Mouse (Mus musculus) testis, adult 2 months (tissue): ENCODE results near the gene Fam131c. TPM values are rescaled to one million over a fixed set of nuclear protein-coding genes. Genes with fewer than 3 reads are reported as not detected.

Source experiments
- H3K27ac ChIP-seq: fragments of 200-500 bp; 2 replicates; pipeline ENCODE4 v1.5.1; 2012; ENCODE audit warnings: low read depth, low read length; ENCODE audit not compliant: control insufficient read depth, insufficient read depth
- H3K27me3 ChIP-seq: fragments of 200-500 bp; 2 replicates; pipeline ENCODE4 v1.6.1; 2012; ENCODE audit warnings: mild to moderate bottlenecking, low read length, moderate library complexity; ENCODE audit not compliant: control insufficient read depth, insufficient read depth
- H3K36me3 ChIP-seq: fragments of 200-500 bp; 2 replicates; pipeline ENCODE4 v1.6.1; 2012; ENCODE audit warnings: mild to moderate bottlenecking, low read length; ENCODE audit not compliant: control insufficient read depth, insufficient read depth
- H3K4me1 ChIP-seq: fragments of 200-500 bp; 2 replicates; pipeline ENCODE4 v1.6.1; 2012; ENCODE audit warnings: low read length; ENCODE audit not compliant: control insufficient read depth, insufficient read depth
- H3K4me3 ChIP-seq: fragments of 200-500 bp; 2 replicates; pipeline ENCODE4 v1.5.1; 2012; ENCODE audit warnings: low read depth, mild to moderate bottlenecking, low read length, moderate library complexity, mixed read lengths; ENCODE audit not compliant: control insufficient read depth
- CTCF ChIP-seq: fragments of 200-500 bp; IDR thresholded peaks from 2 replicates; pipeline ENCODE4 v1.5.1; 2012; ENCODE audit warnings: low read depth, mild to moderate bottlenecking, inconsistent platforms, low read length, moderate library complexity; ENCODE audit not compliant: control insufficient read depth, insufficient read depth, insufficient replicate concordance
- POLR2A ChIP-seq: fragments of 200-500 bp; IDR thresholded peaks from 2 replicates; pipeline ENCODE4 v1.6.1; 2012; ENCODE audit warnings: low read depth, mild to moderate bottlenecking, inconsistent platforms, low read length, moderate library complexity; ENCODE audit not compliant: control insufficient read depth
- polyA plus RNA-seq: library from polyadenylated mRNA; depleted of rRNA; stranded (reverse); fragments of >200 nt; gene quantifications from 2 replicates; pipeline ENCODE4 v1.2.3, GENCODE M21; 2012; rRNA removed

The Fam131c gene
- polyA plus RNA-seq, 1 experiment = 7.9 TPM

DNA sequence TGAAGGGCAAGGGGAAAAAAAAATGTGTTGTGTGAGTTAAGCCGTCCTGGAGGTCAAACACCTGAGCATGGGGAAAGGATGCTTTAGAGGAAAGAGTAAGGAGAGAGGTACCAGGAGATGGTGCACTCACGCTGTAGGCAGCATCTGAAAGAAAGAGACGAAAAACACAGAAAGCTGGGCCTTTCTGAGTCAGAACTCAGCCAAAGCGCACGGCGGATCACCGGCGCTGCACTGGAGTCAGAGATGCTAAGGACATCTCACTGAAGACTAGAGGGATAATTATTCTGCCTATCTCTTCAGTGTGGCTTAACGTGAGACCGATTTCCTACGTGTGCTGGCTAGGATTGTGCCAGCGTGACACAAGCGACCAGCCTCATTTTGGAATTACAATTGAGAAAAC is 59.9 kb downstream of the Fam131c start:
- no peaks in the 10 kb centered on the region for H3K27me3 ChIP-seq
- TF ChIP-seq CTCF = no peak
- no peak for TF ChIP-seq POLR2A

GRCm38 (mm10) chr4:141429381-141429780 is 61.4 kb downstream of the Fam131c start:
- H3K4me3 ChIP-seq = no peak overlapping the region
- no peak overlapping the region for H3K27ac ChIP-seq
- H3K36me3 ChIP-seq = no peaks in the 10 kb centered on the region
- H3K4me1 ChIP-seq = peaks cover 10% of the 10 kb centered on the region
- TF ChIP-seq CTCF (no peak), POLR2A (no peak)
- H3K27me3 ChIP-seq = no peaks in the 10 kb centered on the region

More for the DNA sequence above, 59.9 kb downstream of the Fam131c start:
- no peak overlapping the region for H3K27ac ChIP-seq
- peaks cover 10% of the 10 kb centered on the region for H3K4me1 ChIP-seq
- no peak overlapping the region for H3K4me3 ChIP-seq
- H3K36me3 ChIP-seq = no peaks in the 10 kb centered on the region

GRCm38 (mm10) chr4:141429847-141430246 is 61.8 kb downstream of the Fam131c start:
- Histone ChIP-seq H3K27me3 (no peaks in the 10 kb centered on the region), H3K27ac (no peak overlapping the region), H3K4me3 (no peak overlapping the region), H3K4me1 (peaks cover 10% of the 10 kb centered on the region), H3K36me3 (no peaks in the 10 kb centered on the region)
- TF ChIP-seq CTCF (no peak; the same call in 1 of the 2 replicates), POLR2A (no peak)

GRCm38 (mm10) chr4:141430997-141431396 is 63.0 kb downstream of the Fam131c start:
- H3K27ac ChIP-seq = no peak overlapping the region
- no peak overlapping the region for H3K4me3 ChIP-seq
- no peaks in the 10 kb centered on the region for H3K27me3 ChIP-seq
- TF ChIP-seq POLR2A = no peak
- TF ChIP-seq CTCF = peak; percentile 70; the same call in 1 of the 2 replicates
- H3K4me1 ChIP-seq = peaks cover under 1% of the 10 kb centered on the region
- no peaks in the 10 kb centered on the region for H3K36me3 ChIP-seq

DNA sequence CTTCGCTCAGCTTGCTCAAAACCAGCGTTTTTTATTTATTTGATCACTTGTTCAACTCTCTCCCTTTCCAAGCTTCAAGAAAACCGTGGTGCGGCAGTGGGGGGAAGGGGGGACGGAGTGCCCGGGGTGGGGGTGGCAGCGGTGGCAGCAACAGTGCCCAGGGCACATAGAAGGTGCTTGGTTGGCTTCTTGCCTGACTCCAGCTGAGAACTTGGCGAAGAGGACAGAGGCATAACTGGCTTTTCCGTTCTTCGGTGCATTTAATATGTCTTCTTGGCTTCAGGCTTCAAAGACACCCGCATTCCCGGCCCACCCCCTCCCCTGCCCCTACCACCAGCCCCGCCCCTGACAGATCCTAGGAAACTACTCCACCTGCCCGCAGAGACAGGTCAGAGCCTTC is 64.6 kb downstream of the Fam131c start:
- Histone ChIP-seq H3K36me3 (no peaks in the 10 kb centered on the region), H3K27ac (no peak overlapping the region), H3K4me1 (no peaks in the 10 kb centered on the region), H3K4me3 (no peak overlapping the region), H3K27me3 (no peaks in the 10 kb centered on the region)
- no peak for TF ChIP-seq CTCF
- no peak for TF ChIP-seq POLR2A

DNA sequence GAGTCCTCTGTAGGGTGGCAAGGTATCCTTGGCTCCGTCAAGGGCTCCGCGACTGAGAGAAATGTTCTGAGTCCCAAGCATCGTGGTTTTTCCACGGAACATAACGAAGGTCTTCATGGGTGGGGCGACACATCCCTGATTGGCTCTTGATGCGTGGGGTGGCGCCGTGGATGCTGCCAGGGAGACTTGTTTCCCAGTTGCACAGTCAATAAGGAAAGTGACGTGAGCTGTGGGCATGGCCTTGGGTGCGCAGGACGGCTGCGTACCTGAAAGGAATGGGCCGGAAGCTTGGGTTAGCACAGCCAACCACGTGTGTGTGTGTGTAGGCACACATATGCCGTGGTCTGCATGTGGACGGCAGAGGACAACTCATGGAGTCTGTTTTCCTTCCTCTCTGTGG is 65.2 kb downstream of the Fam131c start:
- Histone ChIP-seq H3K4me3 (peak overlapping the region; percentile 8), H3K4me1 (no peaks in the 10 kb centered on the region)

More for the DNA sequence above, 65.2 kb downstream of the Fam131c start:
- TF ChIP-seq CTCF = no peak
- TF ChIP-seq POLR2A = no peak
- Histone ChIP-seq H3K36me3 (no peaks in the 10 kb centered on the region), H3K27ac (no peak overlapping the region), H3K27me3 (no peaks in the 10 kb centered on the region)

Other genes with a start within 250 kb of the Fam131c start
- 8.2 and 8.6 TPM in 2 replicates for gene Szrd1, start 228.4 kb upstream of the Fam131c start, polyA plus RNA-seq
- 10.7 and 11.0 TPM in 2 replicates for gene Fbxo42, start 220.3 kb upstream of the Fam131c start, polyA plus RNA-seq
- gene Rsg1, start 154.3 kb upstream of the Fam131c start, polyA plus RNA-seq = 2.3 and 2.9 TPM in 2 replicates
- gene Arhgef19, start 128.7 kb upstream of the Fam131c start, polyA plus RNA-seq = 0.65 and 1.3 TPM in 2 replicates
- gene Epha2, start 67.0 kb upstream of the Fam131c start, polyA plus RNA-seq = 0.75 and 0.83 TPM in 2 replicates
- 0.14 and 1.3 TPM in 2 replicates for gene Clcnka, start 30.5 kb downstream of the Fam131c start, polyA plus RNA-seq
- gene Clcnkb, start 47.8 kb downstream of the Fam131c start, polyA plus RNA-seq = 0.68 and 1.2 TPM in 2 replicates
- gene Hspb7, start 52.6 kb downstream of the Fam131c start, polyA plus RNA-seq = 24.6 and 24.7 TPM in 2 replicates
- 0.67 TPM in 2 replicates for gene Srarp, start 67.9 kb downstream of the Fam131c start, polyA plus RNA-seq
- gene Zbtb17, start 76.4 kb downstream of the Fam131c start, polyA plus RNA-seq = 24.6 and 28.4 TPM in 2 replicates
- 16.9 and 20.1 TPM in 2 replicates for gene Spen, start 170.4 kb downstream of the Fam131c start, polyA plus RNA-seq
- 3.1 and 4.4 TPM in 2 replicates for gene Fblim1, start 237.9 kb downstream of the Fam131c start, polyA plus RNA-seq